Mouse (Mus musculus): Measurements from ENCODE around the gene Slc52a3.

- TF ChIP-seq CTCF (IDR thresholded peaks at IDR 0.05; ENCODE audit: low read depth, low read length) (no peak), GATA1 (IDR thresholded peaks at IDR 0.05; ENCODE audit: borderline replicate concordance, low read length) (no peak), TAL1 (conservative IDR thresholded peaks at IDR 0.05; ENCODE audit: low read depth, low read length) (no peak), GATA2 (IDR thresholded peaks at IDR 0.05; ENCODE audit: borderline replicate concordance, low read depth, low read length) (no peak)
Measured at GRCm38 (mm10) chr2:152040101-152040500, 43.8 kb downstream of the Slc52a3 start.

Data from G1E (cell line).